Mouse (Mus musculus) intestine, postnatal 0 days (tissue): Measurements from ENCODE around the gene Chn1. TPM values are rescaled to one million over a fixed set of nuclear protein-coding genes. Genes with fewer than 3 reads are reported as not detected.
A peak's percentile ranks its signal among the peaks of the same experiment; 100 is the strongest.

Experiments used
- ATAC-seq: fragments of 200-750 bp; cut with Nextera tagmentation; 2 replicates; pipeline ENCODE4 v1.8.0; 2017; ENCODE audit warnings: mild to moderate bottlenecking, moderate TSS enrichment, moderate library complexity
- H3K27ac ChIP-seq: fragments of 300-500 bp; sonication (generic); 2 replicates; pipeline ENCODE4 v1.5.1; 2014; ENCODE audit warnings: mild to moderate bottlenecking, low read depth, low read length, moderate library complexity
- H3K27me3 ChIP-seq: fragments of 300-500 bp; sonication (generic); replicated peaks from 2 replicates; pipeline ENCODE4 v1.6.1; 2014; ENCODE audit warnings: low read length, mixed read lengths; ENCODE audit not compliant: control insufficient read depth, insufficient read depth
- H3K36me3 ChIP-seq: fragments of 300-500 bp; sonication (generic); 2 replicates; pipeline ENCODE4 v1.6.1; 2014; ENCODE audit warnings: mild to moderate bottlenecking, moderate library complexity; ENCODE audit not compliant: control insufficient read depth, insufficient read depth
- H3K4me1 ChIP-seq: fragments of 300-500 bp; sonication (generic); replicated peaks from 2 replicates; pipeline ENCODE4 v1.6.1; 2014; ENCODE audit warnings: antibody characterized with exemption, low read length, mixed read lengths; ENCODE audit not compliant: control insufficient read depth, insufficient read depth
- H3K4me2 ChIP-seq: fragments of 300-500 bp; sonication (generic); replicated peaks from 2 replicates; pipeline ENCODE4 v1.6.1; 2014; ENCODE audit warnings: low read depth, mild to moderate bottlenecking, moderate library complexity
- H3K4me3 ChIP-seq: fragments of 300-500 bp; sonication (generic); 2 replicates; pipeline ENCODE4 v1.5.1; 2014; ENCODE audit warnings: low read depth, low read length
- H3K9ac ChIP-seq: fragments of 300-500 bp; sonication (generic); 2 replicates; pipeline ENCODE4 v1.6.1; 2014; ENCODE audit warnings: mild to moderate bottlenecking, low read depth, low read length
- H3K9me3 ChIP-seq: fragments of 300-500 bp; sonication (generic); 2 replicates; pipeline ENCODE4 v1.6.1; 2016; ENCODE audit warnings: mixed run types; ENCODE audit not compliant: control insufficient read depth
- CTCF ChIP-seq: sonication (generic); IDR thresholded peaks from 2 replicates; pipeline ENCODE4 v1.5.1; 2016; ENCODE audit warnings: low read depth, mild to moderate bottlenecking, control low read depth, antibody characterized with exemption, moderate library complexity
- WGBS: fragments of 180-500 bp; shearing (Covaris S2); extraction: QIAGEN DNeasy Blood & Tissue Kit; methylation state at CpG from one replicate; pipeline ENCODE4 v1.1.7; 2014; 5-methylcytosine and 5-hydroxymethylcytosine counted together
- polyA plus RNA-seq: library from polyadenylated mRNA; unstranded; fragments of >200 nt; fragmentation: Nextera tagmentation; extraction: Ambion mirVana; gene quantifications from 2 replicates; pipeline ENCODE4 v1.2.1, GENCODE M21; 2015

Chn1 gene
- polyA plus RNA-seq, 1 experiment from 2014 or later, result 9.5 TPM

DNA sequence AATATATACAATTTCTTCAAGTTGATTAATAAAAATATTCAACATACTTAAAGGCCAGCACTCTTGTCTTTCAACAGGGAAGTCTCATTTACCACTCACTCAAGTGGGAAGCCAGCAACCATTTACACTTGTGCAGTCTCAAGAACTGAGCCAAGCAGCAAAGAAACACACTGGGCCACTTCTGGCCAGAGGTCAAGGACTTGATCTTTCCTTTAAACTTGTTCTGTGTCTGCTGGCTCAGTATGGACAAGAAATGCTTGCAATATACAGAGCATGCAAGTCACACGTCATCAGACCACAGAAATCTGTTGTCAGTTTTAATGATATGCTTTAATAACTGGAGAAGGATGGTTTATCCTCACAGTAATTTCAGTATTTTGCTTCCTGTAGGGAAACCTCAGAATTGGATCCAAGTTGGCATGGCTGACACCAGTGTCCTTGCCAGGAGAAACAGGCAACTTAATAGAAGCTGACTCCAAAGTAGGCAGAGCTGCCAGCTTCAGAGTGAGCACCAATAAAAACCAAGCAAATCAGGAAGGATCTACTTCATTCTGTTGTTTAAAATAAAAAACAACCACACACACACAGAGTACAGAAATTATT, 94.6 kb downstream of the Chn1 start:
- no peaks in the 10 kb centered on the region for H3K9me3 ChIP-seq
- no peak for ATAC-seq
- no peak overlapping the region for H3K27ac ChIP-seq
- H3K36me3 ChIP-seq, result no peaks in the 10 kb centered on the region
- TF ChIP-seq CTCF, result no peak
- no peak overlapping the region for H3K4me2 ChIP-seq
- H3K9ac ChIP-seq, result no peak overlapping the region
- H3K4me3 ChIP-seq, result no peak overlapping the region
- WGBS, result 68% methylated on average over 1 of the region's 1 CpGs
- H3K27me3 ChIP-seq, result no peaks in the 10 kb centered on the region
- H3K4me1 ChIP-seq, result no peaks in the 10 kb centered on the region

GRCm38 (mm10) chr2:73668608-73669007, 106.5 kb downstream of the Chn1 start:
- WGBS, result 71% methylated on average over 4 of the region's 4 CpGs
- Histone ChIP-seq H3K9ac (no peak overlapping the region), H3K36me3 (no peaks in the 10 kb centered on the region), H3K27ac (no peak overlapping the region), H3K9me3 (no peaks in the 10 kb centered on the region), H3K4me2 (no peak overlapping the region), H3K4me1 (no peaks in the 10 kb centered on the region), H3K27me3 (no peaks in the 10 kb centered on the region), H3K4me3 (no peak overlapping the region)
- TF ChIP-seq CTCF, result no peak
- no peak for ATAC-seq

- Histone ChIP-seq H3K4me1 (no peaks in the 10 kb centered on the region), H3K9ac (no peak overlapping the region), H3K4me3 (no peak overlapping the region), H3K4me2 (peak overlapping the region; percentile 44), H3K36me3 (no peaks in the 10 kb centered on the region), H3K27me3 (no peaks in the 10 kb centered on the region), H3K27ac (no peak overlapping the region), H3K9me3 (no peaks in the 10 kb centered on the region)
- TF ChIP-seq CTCF, result no peak
- ATAC-seq, result no peak
- WGBS, result 91% methylated on average over 11 of the region's 11 CpGs
These were observed 114.5 kb downstream of the Chn1 start for GRCm38 (mm10) chr2:73660566-73661134.

GRCm38 (mm10) chr2:73659726-73660565, 115.2 kb downstream of the Chn1 start:
- no peak for ATAC-seq
- Histone ChIP-seq H3K4me1 (no peaks in the 10 kb centered on the region), H3K9ac (no peak overlapping the region), H3K4me2 (peak overlapping the region; percentile 44), H3K36me3 (no peaks in the 10 kb centered on the region), H3K27me3 (no peaks in the 10 kb centered on the region), H3K4me3 (peak overlapping the region; percentile 13; the same call in 1 of the 2 replicates), H3K27ac (no peak overlapping the region), H3K9me3 (no peaks in the 10 kb centered on the region)
- WGBS, result 52% methylated on average over 18 of the region's 18 CpGs
- no peak for TF ChIP-seq CTCF

GRCm38 (mm10) chr2:73659041-73659440, 116.1 kb downstream of the Chn1 start:
- no peak for ATAC-seq
- no peak overlapping the region for H3K9ac ChIP-seq
- H3K9me3 ChIP-seq, result no peaks in the 10 kb centered on the region
- no peak overlapping the region for H3K27ac ChIP-seq
- H3K4me2 ChIP-seq, result no peak overlapping the region
- no peaks in the 10 kb centered on the region for H3K4me1 ChIP-seq
- TF ChIP-seq CTCF, result no peak
- H3K4me3 ChIP-seq, result no peak overlapping the region
- H3K36me3 ChIP-seq, result no peaks in the 10 kb centered on the region
- H3K27me3 ChIP-seq, result no peaks in the 10 kb centered on the region
- 62% methylated on average over 8 of the region's 8 CpGs for WGBS

DNA sequence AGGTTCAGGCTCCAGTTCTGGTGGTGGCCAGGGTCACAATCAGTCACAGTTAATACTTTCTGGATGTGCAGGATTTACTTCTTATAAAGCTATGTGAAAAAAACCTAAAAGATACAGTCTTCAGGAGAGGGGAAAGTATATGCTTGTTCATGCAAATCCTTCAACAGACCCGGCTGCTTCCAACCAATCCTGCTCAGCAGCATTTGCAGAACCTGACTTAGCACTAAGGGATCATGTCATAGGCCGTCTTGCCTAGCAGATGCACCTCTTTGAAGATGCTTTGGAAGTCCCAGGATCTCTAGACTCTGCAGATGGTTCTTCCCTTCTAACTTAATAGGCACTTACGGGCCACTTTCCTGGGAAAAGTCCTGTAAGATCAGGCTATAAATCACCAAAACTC, 117.2 kb downstream of the Chn1 start:
- TF ChIP-seq CTCF, result no peak
- no peak for ATAC-seq
- WGBS, result 81% methylated on average over 3 of the region's 3 CpGs
- no peak overlapping the region for H3K4me2 ChIP-seq
- no peak overlapping the region for H3K27ac ChIP-seq
- no peaks in the 10 kb centered on the region for H3K4me1 ChIP-seq
- no peaks in the 10 kb centered on the region for H3K27me3 ChIP-seq
- no peak overlapping the region for H3K9ac ChIP-seq
- no peak overlapping the region for H3K4me3 ChIP-seq
- no peaks in the 10 kb centered on the region for H3K36me3 ChIP-seq
- H3K9me3 ChIP-seq, result no peaks in the 10 kb centered on the region
